Mouse (Mus musculus): Measurements from ENCODE around the gene Dhx32. TPM values are rescaled to one million over a fixed set of nuclear protein-coding genes. Genes with fewer than 3 reads are reported as not detected.
"Not testable (repeated sequence)": the region's sequence is repeated elsewhere in the genome, so short reads cannot be mapped to it uniquely, and the experiment has no call there.

Dhx32 gene
- polyA plus RNA-seq, 1 experiment from 2014 or later: 34.1 TPM

DNA sequence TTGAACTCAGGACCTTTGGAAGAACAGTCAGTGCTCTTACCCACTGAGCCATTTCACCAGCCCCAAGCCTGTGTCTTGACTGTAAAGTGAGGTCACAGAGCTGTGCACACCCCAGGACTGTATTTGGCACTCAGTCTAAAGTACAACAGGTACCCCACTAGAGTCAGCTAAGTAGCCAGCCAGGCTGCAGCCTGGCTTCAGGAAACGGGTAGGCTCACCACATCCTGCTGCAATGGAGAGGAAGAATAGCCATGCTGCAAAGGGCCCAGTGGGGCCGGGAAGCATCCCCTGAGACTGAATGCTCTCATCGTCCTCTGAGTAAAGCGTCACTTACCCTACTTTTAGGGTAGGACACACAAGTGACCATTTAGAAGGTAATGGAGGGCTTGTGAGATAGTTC, 82.6 kb downstream of the Dhx32 start:
- no peak overlapping the region for H3K4me3 ChIP-seq (ENCODE audit: low read length)
- no peak overlapping the region for H3K9ac ChIP-seq (ENCODE audit: low read length)
- no peak for ATAC-seq (replicated peaks; ENCODE audit: extremely low read depth, insufficient read depth, low FRiP score)
- 77% methylated on average over 4 of the region's 4 CpGs for WGBS
- no peaks in the 10 kb centered on the region for H3K27me3 ChIP-seq (ENCODE audit: control insufficient read depth, insufficient read depth, low read length)
- H3K4me2 ChIP-seq (ENCODE audit: low read depth, low read length): no peak overlapping the region
- H3K9me3 ChIP-seq (replicated peaks; ENCODE audit: control insufficient read depth, low read length): no peaks in the 10 kb centered on the region
- H3K27ac ChIP-seq (ENCODE audit: low read length): no peak overlapping the region
- no peaks in the 10 kb centered on the region for H3K4me1 ChIP-seq (ENCODE audit: control insufficient read depth, insufficient read depth, low read length)
- 0 out of 2 replicates have a peak, but pooled peaks cover 6% of the 10 kb centered on the region for H3K36me3 ChIP-seq (ENCODE audit: control insufficient read depth, insufficient read depth)

DNA sequence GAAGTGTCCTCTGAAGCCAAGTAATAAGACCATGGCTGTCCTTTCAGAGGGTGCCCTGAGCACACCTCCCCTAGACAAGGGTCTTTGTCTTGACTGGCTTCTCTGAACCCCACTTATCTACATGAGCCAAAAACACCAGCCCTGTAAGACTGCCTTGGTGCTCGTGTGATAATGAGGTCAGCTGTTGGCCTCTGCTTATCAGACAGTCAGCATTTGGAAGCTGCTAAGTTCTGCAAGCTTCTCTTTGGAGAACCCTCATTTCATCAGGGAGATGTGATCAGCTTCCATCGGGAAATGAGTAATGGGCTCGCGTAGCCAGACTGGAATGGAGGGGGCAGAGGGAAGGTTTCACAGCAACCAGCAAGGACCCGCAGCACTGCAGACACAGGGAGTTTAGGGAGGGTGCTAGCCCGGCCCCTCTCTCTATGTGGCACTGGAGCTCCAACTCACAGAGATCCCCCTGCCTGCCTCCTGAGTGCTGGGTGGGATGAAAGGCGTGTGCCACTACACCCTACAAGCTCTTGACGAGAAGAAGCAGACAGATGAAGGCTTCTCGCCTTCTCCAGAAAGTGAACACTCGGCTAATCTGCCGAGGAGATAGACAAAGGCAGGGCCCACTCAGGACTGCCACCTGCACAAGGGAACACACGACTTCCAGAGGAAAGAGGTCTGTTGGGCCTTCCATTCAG, 84.4 kb downstream of the Dhx32 start:
- Histone ChIP-seq H3K9me3 (replicated peaks; ENCODE audit: control insufficient read depth, low read length) (no peaks in the 10 kb centered on the region), H3K27me3 (ENCODE audit: control insufficient read depth, insufficient read depth, low read length) (no peaks in the 10 kb centered on the region), H3K4me1 (ENCODE audit: control insufficient read depth, insufficient read depth, low read length) (no peaks in the 10 kb centered on the region), H3K4me2 (ENCODE audit: low read depth, low read length) (no peak overlapping the region), H3K36me3 (ENCODE audit: control insufficient read depth, insufficient read depth) (0 out of 2 replicates have a peak, but pooled peaks cover 6% of the 10 kb centered on the region), H3K9ac (ENCODE audit: low read length) (no peak overlapping the region), H3K27ac (ENCODE audit: low read length) (no peak overlapping the region), H3K4me3 (ENCODE audit: low read length) (no peak overlapping the region)
- 55% methylated on average over 12 of the region's 12 CpGs for WGBS
- no peak for ATAC-seq (replicated peaks; ENCODE audit: extremely low read depth, insufficient read depth, low FRiP score)

DNA sequence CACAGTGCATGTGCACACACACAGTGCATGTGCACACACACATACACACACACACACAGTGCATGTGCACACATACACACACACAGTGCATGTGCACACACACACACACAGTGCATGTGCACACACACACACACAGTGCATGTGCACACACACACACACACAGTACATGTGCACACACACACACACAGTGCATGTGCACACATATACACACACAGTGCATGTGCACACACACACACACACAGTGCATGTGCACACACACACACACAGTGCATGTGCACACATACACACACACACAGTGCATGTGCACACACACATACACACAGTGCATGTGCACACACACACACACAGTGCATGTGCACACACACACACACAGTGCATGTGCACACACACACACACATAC, 96.9 kb downstream of the Dhx32 start:
- not testable (repeated sequence) for ATAC-seq (replicated peaks; ENCODE audit: extremely low read depth, insufficient read depth, low FRiP score); H3K4me3 ChIP-seq (ENCODE audit: low read length); H3K9ac ChIP-seq (ENCODE audit: low read length); H3K27ac ChIP-seq (ENCODE audit: low read length); H3K4me2 ChIP-seq (ENCODE audit: low read depth, low read length); H3K27me3 ChIP-seq (ENCODE audit: control insufficient read depth, insufficient read depth, low read length); H3K4me1 ChIP-seq (ENCODE audit: control insufficient read depth, insufficient read depth, low read length)
- Histone ChIP-seq H3K9me3 (replicated peaks; ENCODE audit: control insufficient read depth, low read length) (peaks cover 19% of the 10 kb centered on the region), H3K36me3 (ENCODE audit: control insufficient read depth, insufficient read depth) (peaks cover 36% of the 10 kb centered on the region)

DNA sequence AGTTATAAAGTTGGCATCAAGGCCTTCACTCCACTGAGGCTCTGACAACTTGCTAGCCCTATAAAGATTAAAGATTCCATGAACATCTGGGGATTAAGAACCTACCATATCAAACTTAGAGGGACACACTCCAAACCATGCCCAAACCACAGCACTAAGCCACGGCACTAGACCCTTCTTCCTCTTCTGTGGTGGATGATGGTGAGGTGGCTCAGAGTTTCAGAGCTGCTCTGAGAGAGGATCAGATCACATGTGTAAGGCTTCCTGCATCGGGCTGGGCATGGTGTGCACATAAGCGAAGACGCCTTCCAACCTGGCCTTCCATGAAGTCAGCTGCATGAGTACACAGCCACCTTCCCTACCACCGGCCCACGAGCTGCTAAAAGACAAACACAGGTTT, 97.8 kb downstream of the Dhx32 start:
- 94% methylated on average over 6 of the region's 6 CpGs for WGBS
- Histone ChIP-seq H3K4me1 (ENCODE audit: control insufficient read depth, insufficient read depth, low read length) (peaks cover 2% of the 10 kb centered on the region; the same call in 1 of the 2 replicates), H3K27ac (ENCODE audit: low read length) (no peak overlapping the region), H3K4me3 (ENCODE audit: low read length) (no peak overlapping the region), H3K4me2 (ENCODE audit: low read depth, low read length) (no peak overlapping the region), H3K9ac (ENCODE audit: low read length) (no peak overlapping the region), H3K36me3 (ENCODE audit: control insufficient read depth, insufficient read depth) (peaks cover 26% of the 10 kb centered on the region), H3K9me3 (replicated peaks; ENCODE audit: control insufficient read depth, low read length) (peaks cover 19% of the 10 kb centered on the region), H3K27me3 (ENCODE audit: control insufficient read depth, insufficient read depth, low read length) (no peaks in the 10 kb centered on the region)
- ATAC-seq (replicated peaks; ENCODE audit: extremely low read depth, insufficient read depth, low FRiP score): no peak

DNA sequence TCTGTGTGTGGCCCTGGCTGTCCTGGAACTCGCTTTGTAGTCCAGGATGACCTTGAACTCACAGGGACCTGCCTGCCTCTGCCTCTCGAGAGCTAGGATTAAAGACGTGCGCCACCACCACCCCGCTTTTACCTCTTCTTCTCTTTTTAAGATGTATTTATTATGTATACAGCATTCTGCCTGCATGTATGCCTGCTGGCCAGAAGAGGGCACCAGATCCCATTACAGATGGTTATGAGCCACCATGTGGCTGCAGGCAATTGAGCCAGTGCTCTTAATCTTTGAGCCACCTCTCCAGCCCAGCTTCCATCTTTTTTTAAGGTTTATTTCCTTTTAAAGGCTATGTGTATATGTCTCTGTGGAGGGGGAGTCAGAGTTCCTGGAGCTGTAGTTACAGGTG, 98.4 kb downstream of the Dhx32 start:
- Histone ChIP-seq H3K4me3 (ENCODE audit: low read length) (no peak overlapping the region), H3K4me1 (ENCODE audit: control insufficient read depth, insufficient read depth, low read length) (peaks cover 4% of the 10 kb centered on the region; the same call in 1 of the 2 replicates), H3K27ac (ENCODE audit: low read length) (no peak overlapping the region), H3K27me3 (ENCODE audit: control insufficient read depth, insufficient read depth, low read length) (no peaks in the 10 kb centered on the region), H3K9ac (ENCODE audit: low read length) (no peak overlapping the region), H3K9me3 (replicated peaks; ENCODE audit: control insufficient read depth, low read length) (peaks cover 16% of the 10 kb centered on the region), H3K36me3 (ENCODE audit: control insufficient read depth, insufficient read depth) (peaks cover 20% of the 10 kb centered on the region), H3K4me2 (ENCODE audit: low read depth, low read length) (no peak overlapping the region)
- WGBS: 79% methylated on average over 5 of the region's 5 CpGs
- ATAC-seq (replicated peaks; ENCODE audit: extremely low read depth, insufficient read depth, low FRiP score): no peak

DNA sequence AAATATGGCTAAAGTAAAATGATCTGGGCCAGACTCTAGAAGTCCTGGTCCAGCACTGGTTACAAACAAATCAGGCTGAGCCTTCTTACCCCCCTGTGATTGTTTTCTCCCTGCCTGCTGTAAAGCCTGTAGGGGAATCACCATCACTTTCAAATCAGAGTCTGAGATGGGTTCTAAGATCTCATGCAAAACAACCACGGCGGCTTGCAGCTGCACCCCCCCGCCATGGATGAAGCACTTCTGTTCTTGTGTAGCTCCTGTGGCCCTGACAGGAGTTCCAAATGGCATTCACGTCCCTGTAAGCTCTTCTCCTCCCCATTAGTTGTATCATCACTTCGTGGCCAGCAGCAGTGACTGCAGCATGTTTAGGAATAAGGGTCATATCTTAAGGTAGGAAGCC, 98.9 kb downstream of the Dhx32 start:
- Histone ChIP-seq H3K27me3 (ENCODE audit: control insufficient read depth, insufficient read depth, low read length) (no peaks in the 10 kb centered on the region), H3K4me3 (ENCODE audit: low read length) (no peak overlapping the region), H3K4me1 (ENCODE audit: control insufficient read depth, insufficient read depth, low read length) (peaks cover 4% of the 10 kb centered on the region; the same call in 1 of the 2 replicates), H3K9ac (ENCODE audit: low read length) (no peak overlapping the region), H3K27ac (ENCODE audit: low read length) (no peak overlapping the region), H3K9me3 (replicated peaks; ENCODE audit: control insufficient read depth, low read length) (peaks cover 11% of the 10 kb centered on the region), H3K4me2 (ENCODE audit: low read depth, low read length) (no peak overlapping the region), H3K36me3 (ENCODE audit: control insufficient read depth, insufficient read depth) (peaks cover 15% of the 10 kb centered on the region)
- no peak for ATAC-seq (replicated peaks; ENCODE audit: extremely low read depth, insufficient read depth, low FRiP score)
- 78% methylated on average over 5 of the region's 5 CpGs for WGBS

DNA sequence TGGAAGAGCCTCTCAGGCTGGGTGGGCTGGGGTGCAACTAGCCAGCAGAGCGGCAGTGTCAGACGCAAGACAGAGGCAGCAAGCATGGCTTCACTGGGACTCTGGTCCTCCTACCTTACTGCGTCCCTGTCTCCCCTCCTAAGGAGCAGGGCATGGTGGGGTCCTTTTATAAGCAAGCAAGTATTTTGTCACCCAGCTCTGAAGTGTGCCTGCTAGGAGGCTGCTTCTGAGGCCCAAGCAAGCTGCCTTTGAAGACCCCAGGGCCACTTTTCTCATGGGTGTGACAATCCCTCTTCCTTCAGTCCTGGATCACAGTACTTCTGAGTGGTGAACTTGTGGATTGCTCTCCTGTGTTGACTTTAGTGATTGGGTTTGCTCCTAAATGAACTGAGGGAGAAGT, 102.6 kb downstream of the Dhx32 start, which contains the start of gene Mmp21:
Gene Mmp21, minus strand, starts transcription at position 101 of the 400 bp plus-strand sequence.
- Histone ChIP-seq H3K9ac (ENCODE audit: low read length) (no peak within 1 kb of the TSS), H3K9me3 (replicated peaks; ENCODE audit: control insufficient read depth, low read length) (no peaks in the 10 kb centered on the region), H3K4me3 (ENCODE audit: low read length) (no peak within 1 kb of the TSS), H3K27me3 (ENCODE audit: control insufficient read depth, insufficient read depth, low read length) (no peaks in the 10 kb centered on the region), H3K4me1 (ENCODE audit: control insufficient read depth, insufficient read depth, low read length) (peaks cover 4% of the 10 kb centered on the region; the same call in 1 of the 2 replicates), H3K27ac (ENCODE audit: low read length) (no peak within 1 kb of the TSS), H3K36me3 (ENCODE audit: control insufficient read depth, insufficient read depth) (no peaks in the 10 kb centered on the region), H3K4me2 (ENCODE audit: low read depth, low read length) (no peak within 1 kb of the TSS)
- ATAC-seq (replicated peaks; ENCODE audit: extremely low read depth, insufficient read depth, low FRiP score): no peak
- 73% methylated on average over 3 of the region's 3 CpGs for WGBS

DNA sequence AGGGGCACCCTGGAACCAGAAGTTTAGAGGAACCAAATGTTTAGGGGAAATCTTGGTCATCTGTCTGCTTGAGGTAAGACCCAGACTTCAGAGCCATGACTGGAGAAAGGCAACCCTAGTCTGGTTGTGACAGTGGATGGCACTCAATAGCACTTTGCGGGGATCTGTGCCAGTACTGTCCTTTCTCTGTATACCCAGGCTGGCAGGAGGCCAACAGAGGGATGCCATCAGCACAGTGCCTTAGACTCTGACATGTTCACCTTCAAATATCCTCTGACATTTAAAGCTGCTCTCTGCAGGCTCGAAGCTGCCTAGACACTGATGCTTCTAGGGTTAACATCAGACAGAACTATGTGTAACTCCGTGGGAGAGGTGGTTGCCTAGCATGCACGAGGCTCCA, 103.1 kb downstream of the Dhx32 start:
- 30% methylated on average over 4 of the region's 4 CpGs for WGBS
- Histone ChIP-seq H3K9me3 (replicated peaks; ENCODE audit: control insufficient read depth, low read length) (no peaks in the 10 kb centered on the region), H3K9ac (ENCODE audit: low read length) (no peak overlapping the region), H3K4me2 (ENCODE audit: low read depth, low read length) (no peak overlapping the region), H3K27me3 (ENCODE audit: control insufficient read depth, insufficient read depth, low read length) (no peaks in the 10 kb centered on the region), H3K27ac (ENCODE audit: low read length) (no peak overlapping the region), H3K4me1 (ENCODE audit: control insufficient read depth, insufficient read depth, low read length) (peaks cover 4% of the 10 kb centered on the region; the same call in 1 of the 2 replicates), H3K4me3 (ENCODE audit: low read length) (no peak overlapping the region), H3K36me3 (ENCODE audit: control insufficient read depth, insufficient read depth) (no peaks in the 10 kb centered on the region)
- ATAC-seq (replicated peaks; ENCODE audit: extremely low read depth, insufficient read depth, low FRiP score): peak; percentile 75; the same call in 1 of the 2 replicates

DNA sequence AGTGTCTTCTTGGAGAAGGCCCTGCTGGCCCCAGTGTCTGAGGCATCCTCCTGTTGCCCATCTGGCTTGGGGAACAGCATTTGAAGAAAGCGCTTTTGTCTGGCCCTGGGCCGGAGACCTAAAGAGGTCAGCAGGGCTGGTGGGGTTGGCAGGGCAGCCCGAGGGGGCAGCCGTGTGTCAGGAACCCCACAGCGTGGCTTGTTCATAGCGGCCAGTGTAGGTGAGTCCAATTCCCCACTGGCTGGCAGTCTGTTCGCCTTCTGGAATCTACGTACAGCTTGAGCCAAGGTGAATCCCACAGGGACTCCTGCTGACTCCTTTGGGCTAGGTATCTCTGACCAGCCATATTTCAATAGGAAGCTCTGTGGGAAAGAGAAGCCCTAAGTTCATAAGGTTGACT, 103.8 kb downstream of the Dhx32 start:
- H3K36me3 ChIP-seq (ENCODE audit: control insufficient read depth, insufficient read depth): no peaks in the 10 kb centered on the region
- ATAC-seq (replicated peaks; ENCODE audit: extremely low read depth, insufficient read depth, low FRiP score): no peak
- WGBS: 97% methylated on average over 8 of the region's 8 CpGs
- H3K9ac ChIP-seq (ENCODE audit: low read length): no peak overlapping the region
- H3K4me2 ChIP-seq (ENCODE audit: low read depth, low read length): no peak overlapping the region
- H3K27ac ChIP-seq (ENCODE audit: low read length): no peak overlapping the region
- H3K4me3 ChIP-seq (ENCODE audit: low read length): no peak overlapping the region
- no peaks in the 10 kb centered on the region for H3K27me3 ChIP-seq (ENCODE audit: control insufficient read depth, insufficient read depth, low read length)
- H3K9me3 ChIP-seq (replicated peaks; ENCODE audit: control insufficient read depth, low read length): no peaks in the 10 kb centered on the region
- peaks cover 4% of the 10 kb centered on the region; the same call in 1 of the 2 replicates for H3K4me1 ChIP-seq (ENCODE audit: control insufficient read depth, insufficient read depth, low read length)

All from heart, embryonic 16.5 days (tissue).